Mouse (Mus musculus): Measurements from ENCODE around the gene Acaa1a. TPM values are rescaled to one million over a fixed set of nuclear protein-coding genes. Genes with fewer than 3 reads are reported as not detected.

Gene Acaa1a
- polyA plus RNA-seq, 1 experiment from 2014 or later = 61.2 TPM

Other genes starting within 250 kb of the Acaa1a start
- 20.1 and 21.5 TPM in 2 replicates for gene Plcd1, start 246.2 kb upstream of the Acaa1a start, polyA plus RNA-seq (2014; fragmentation: Nextera tagmentation; extraction: Ambion mirVana)
- gene Dlec1, start 237.2 kb upstream of the Acaa1a start, polyA plus RNA-seq (2014; fragmentation: Nextera tagmentation; extraction: Ambion mirVana) = 0.69 and 1.5 TPM in 2 replicates
- 1.1 and 1.3 TPM in 2 replicates for gene Acaa1b, start 182.6 kb upstream of the Acaa1a start, polyA plus RNA-seq (2014; fragmentation: Nextera tagmentation; extraction: Ambion mirVana)
- not detected in 2 replicates for gene Gm47289, start 180.5 kb upstream of the Acaa1a start, polyA plus RNA-seq (2014; fragmentation: Nextera tagmentation; extraction: Ambion mirVana)
- not detected in 2 replicates for gene Slc22a13, start 130.6 kb upstream of the Acaa1a start, polyA plus RNA-seq (2014; fragmentation: Nextera tagmentation; extraction: Ambion mirVana)
- 15.0 and 16.1 TPM in 2 replicates for gene Oxsr1, start 17.2 kb upstream of the Acaa1a start, polyA plus RNA-seq (2014; fragmentation: Nextera tagmentation; extraction: Ambion mirVana)
- 9.4 and 11.3 TPM in 2 replicates for gene Myd88, start 1.7 kb downstream of the Acaa1a start, polyA plus RNA-seq (2014; fragmentation: Nextera tagmentation; extraction: Ambion mirVana)
- gene Xylb, start 17.7 kb downstream of the Acaa1a start, polyA plus RNA-seq (2014; fragmentation: Nextera tagmentation; extraction: Ambion mirVana) = 6.3 and 6.7 TPM in 2 replicates
- not detected in 2 replicates for gene Slc22a14, start 25.9 kb downstream of the Acaa1a start, polyA plus RNA-seq (2014; fragmentation: Nextera tagmentation; extraction: Ambion mirVana)
- 43.9 and 49.5 TPM in 2 replicates for gene Acvr2b, start 62.4 kb downstream of the Acaa1a start, polyA plus RNA-seq (2014; fragmentation: Nextera tagmentation; extraction: Ambion mirVana)
- gene Exog, start 105.3 kb downstream of the Acaa1a start, polyA plus RNA-seq (2014; fragmentation: Nextera tagmentation; extraction: Ambion mirVana) = 50.7 and 53.6 TPM in 2 replicates
- 0.52 and 0.61 TPM in 2 replicates for gene Scn5a, start 239.3 kb downstream of the Acaa1a start, polyA plus RNA-seq (2014; fragmentation: Nextera tagmentation; extraction: Ambion mirVana)

All from embryonic facial prominence, embryonic 11.5 days (tissue).